Mouse (Mus musculus): ENCODE data around the gene Ubl4a. TPM values are rescaled to one million over a fixed set of nuclear protein-coding genes. Genes with fewer than 3 reads are reported as not detected.
"Not testable (repeated sequence)": the region's sequence is repeated elsewhere in the genome, so short reads cannot be mapped to it uniquely, and the experiment has no call there.

Ubl4a gene
- polyA plus RNA-seq, 1 experiment from 2014 or later, result 56.7 TPM

DNA sequence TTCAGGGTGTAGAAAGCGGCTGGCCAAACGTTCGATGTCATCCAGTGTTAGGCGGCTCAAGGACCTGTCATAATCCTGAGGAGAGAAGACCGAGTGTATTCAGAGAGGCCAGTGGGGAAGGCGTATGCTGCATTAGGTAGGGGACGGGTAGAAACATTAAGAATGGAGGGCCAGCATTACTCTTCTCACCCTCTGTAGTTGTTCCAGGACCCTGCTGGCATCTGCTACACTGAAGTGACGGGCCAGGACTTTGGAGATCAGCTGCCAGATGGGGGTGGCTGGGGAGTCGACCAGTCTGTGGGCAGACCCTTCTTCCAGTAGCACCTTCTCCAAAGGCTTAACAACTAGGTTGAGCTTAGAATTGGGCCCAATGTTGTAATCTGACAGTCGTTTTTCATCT lies 5.5 kb downstream of the Ubl4a start:
- Histone ChIP-seq H3K27ac (replicated peaks; ENCODE audit: low read depth, low read length) (no peak overlapping the region), H3K4me1 (ENCODE audit: control insufficient read depth, insufficient read depth, low read length) (0 out of 2 replicates have a peak, but pooled peaks cover 3% of the 10 kb centered on the region), H3K36me3 (ENCODE audit: control insufficient read depth, insufficient read depth, low read length) (no peaks in the 10 kb centered on the region), H3K4me3 (ENCODE audit: low read depth, low read length) (peak overlapping the region; percentile 50), H3K27me3 (ENCODE audit: control insufficient read depth, insufficient read depth, low read length) (no peaks in the 10 kb centered on the region), H3K4me2 (ENCODE audit: low read depth, severe bottlenecking) (peak overlapping the region; percentile 60), H3K9me3 (ENCODE audit: control insufficient read depth, low read length) (no peaks in the 10 kb centered on the region), H3K9ac (ENCODE audit: low read length) (peak overlapping the region; percentile 74)
- DNase-seq (ENCODE audit: low spot score), result no peak
- WGBS, result 68% methylated on average over 10 of the region's 10 CpGs
- ATAC-seq (ENCODE audit: insufficient number of reproducible peaks, low FRiP score, low TSS enrichment, low read depth), result no peak

DNA sequence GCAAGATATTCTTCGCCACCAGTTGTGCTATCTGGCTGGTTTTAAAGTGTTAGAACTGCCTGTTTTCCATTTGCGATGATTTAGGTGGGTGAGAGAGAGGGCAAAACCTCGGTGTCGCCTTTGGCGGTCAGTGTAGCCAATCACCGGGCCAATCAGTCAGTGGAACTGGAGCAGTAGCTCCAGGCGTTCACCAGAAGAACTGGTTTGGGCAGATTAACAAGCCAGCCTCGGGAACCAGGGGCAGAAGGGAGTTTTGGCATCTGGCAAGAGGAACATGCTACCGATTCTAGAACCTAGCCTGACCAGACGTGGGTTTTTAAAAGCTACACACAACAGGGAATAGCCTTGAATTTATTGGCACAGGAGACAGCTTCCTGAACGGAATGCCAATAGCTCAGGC lies 13.8 kb downstream of the Ubl4a start:
- DNase-seq (ENCODE audit: low spot score) (no peak), ATAC-seq (ENCODE audit: insufficient number of reproducible peaks, low FRiP score, low TSS enrichment, low read depth) (no peak)
- WGBS, result 33% methylated on average over 11 of the region's 11 CpGs
- H3K9me3 ChIP-seq (ENCODE audit: control insufficient read depth, low read length), result no peaks in the 10 kb centered on the region
- no peak overlapping the region for H3K9ac ChIP-seq (ENCODE audit: low read length)
- H3K4me1 ChIP-seq (ENCODE audit: control insufficient read depth, insufficient read depth, low read length), result no peaks in the 10 kb centered on the region
- H3K36me3 ChIP-seq (ENCODE audit: control insufficient read depth, insufficient read depth, low read length), result no peaks in the 10 kb centered on the region
- H3K4me2 ChIP-seq (ENCODE audit: low read depth, severe bottlenecking), result no peak overlapping the region
- H3K27me3 ChIP-seq (ENCODE audit: control insufficient read depth, insufficient read depth, low read length), result no peaks in the 10 kb centered on the region
- no peak overlapping the region for H3K4me3 ChIP-seq (ENCODE audit: low read depth, low read length)
- no peak overlapping the region for H3K27ac ChIP-seq (replicated peaks; ENCODE audit: low read depth, low read length)

DNA sequence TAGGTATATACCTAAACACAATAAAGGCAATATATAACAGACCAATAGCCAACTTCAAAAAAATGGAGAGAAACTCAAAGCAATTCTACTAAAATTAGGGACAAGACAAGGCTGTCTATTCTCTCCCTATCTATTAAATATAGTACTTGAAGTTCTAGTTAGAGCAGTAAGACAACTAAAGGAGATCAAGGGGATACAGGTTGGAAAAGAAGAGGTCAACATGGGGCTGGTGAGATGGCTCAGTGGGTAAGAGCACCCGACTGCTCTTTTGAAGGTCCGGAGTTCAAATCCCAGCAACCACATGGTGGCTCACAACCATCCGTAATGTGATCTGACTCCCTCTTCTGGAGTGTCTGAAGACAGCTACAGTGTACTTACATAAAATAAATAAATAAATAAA lies 15.9 kb downstream of the Ubl4a start:
- not testable (repeated sequence) for ATAC-seq (ENCODE audit: insufficient number of reproducible peaks, low FRiP score, low TSS enrichment, low read depth); H3K9ac ChIP-seq (ENCODE audit: low read length); H3K9me3 ChIP-seq (ENCODE audit: control insufficient read depth, low read length); H3K4me1 ChIP-seq (ENCODE audit: control insufficient read depth, insufficient read depth, low read length); H3K4me3 ChIP-seq (ENCODE audit: low read depth, low read length); H3K4me2 ChIP-seq (ENCODE audit: low read depth, severe bottlenecking); DNase-seq (ENCODE audit: low spot score); H3K36me3 ChIP-seq (ENCODE audit: control insufficient read depth, insufficient read depth, low read length); H3K27me3 ChIP-seq (ENCODE audit: control insufficient read depth, insufficient read depth, low read length); H3K27ac ChIP-seq (replicated peaks; ENCODE audit: low read depth, low read length)
- 93% methylated on average over 3 of the region's 3 CpGs for WGBS

DNA sequence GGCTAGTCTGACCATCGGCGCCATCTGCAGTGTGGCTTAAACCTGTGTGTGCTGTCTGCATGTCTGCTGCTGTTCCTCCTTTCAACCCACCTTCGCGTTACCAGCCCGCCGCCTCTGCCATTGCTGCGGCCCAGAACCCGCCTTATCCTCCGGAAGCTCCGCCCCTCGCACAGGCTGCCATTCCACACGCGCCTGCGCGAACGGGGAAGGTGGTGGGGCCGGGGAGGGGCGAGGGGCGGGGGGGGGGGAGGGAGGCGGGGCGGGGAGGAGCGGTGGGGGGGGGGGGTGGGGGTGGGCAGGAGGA lies 19.6 kb downstream of the Ubl4a start, which contains the start of gene Lage3:
Gene Lage3 (minus strand): TSS at position 152 of the 304 bp plus-strand sequence.
- H3K27ac ChIP-seq (replicated peaks; ENCODE audit: low read depth, low read length), result no peak within 1 kb of the TSS
- peak; percentile 68 for ATAC-seq (ENCODE audit: insufficient number of reproducible peaks, low FRiP score, low TSS enrichment, low read depth)
- peak; percentile 78 for DNase-seq (ENCODE audit: low spot score)
- peak within 1 kb of the TSS; percentile 57 for H3K4me2 ChIP-seq (ENCODE audit: low read depth, severe bottlenecking)
- WGBS, result 18% methylated on average over 9 of the region's 22 CpGs
- H3K4me1 ChIP-seq (ENCODE audit: control insufficient read depth, insufficient read depth, low read length), result no peaks in the 10 kb centered on the region
- no peaks in the 10 kb centered on the region for H3K9me3 ChIP-seq (ENCODE audit: control insufficient read depth, low read length)
- H3K27me3 ChIP-seq (ENCODE audit: control insufficient read depth, insufficient read depth, low read length), result no peaks in the 10 kb centered on the region
- H3K9ac ChIP-seq (ENCODE audit: low read length), result peak within 1 kb of the TSS; percentile 66
- peak within 1 kb of the TSS; percentile 43 for H3K4me3 ChIP-seq (ENCODE audit: low read depth, low read length)
- no peaks in the 10 kb centered on the region for H3K36me3 ChIP-seq (ENCODE audit: control insufficient read depth, insufficient read depth, low read length)

DNA sequence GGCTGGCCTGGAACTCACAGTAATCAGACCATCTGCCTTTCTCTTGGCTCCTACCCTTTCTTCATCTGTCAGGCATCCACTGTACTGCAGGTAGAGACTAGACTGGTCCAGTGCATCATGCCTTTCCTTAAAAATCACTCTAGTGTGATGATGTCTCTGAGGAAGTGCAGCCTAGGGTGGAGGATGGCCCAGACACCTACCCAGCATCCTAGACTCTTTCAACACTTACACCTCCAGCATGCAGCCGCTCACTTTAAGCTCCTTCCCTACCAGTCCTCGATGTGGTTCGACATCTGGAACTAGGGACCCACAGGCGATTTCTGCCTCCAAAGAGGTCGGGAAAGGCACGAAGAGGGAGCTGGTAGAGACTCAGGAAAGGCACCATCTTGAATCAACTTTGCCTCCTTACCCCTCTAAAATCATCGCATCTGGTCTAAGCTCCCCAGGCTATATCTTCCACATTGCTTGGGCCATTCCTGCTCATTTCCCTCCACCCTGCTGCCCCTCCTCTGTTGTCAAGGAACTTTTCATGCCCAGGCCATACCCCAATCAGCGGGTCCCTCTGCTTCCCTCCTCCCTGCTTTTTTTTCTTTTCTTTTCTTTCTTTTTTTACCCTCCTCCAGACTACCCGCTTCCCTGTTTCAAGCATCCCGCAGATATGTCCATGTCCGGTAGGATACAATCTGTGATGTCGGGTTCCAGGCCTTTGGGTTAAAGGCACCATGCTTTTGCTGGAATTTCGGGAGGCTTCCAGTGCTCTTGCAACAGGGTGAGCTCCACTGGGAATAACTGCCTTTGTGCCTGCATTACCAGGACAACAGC lies 20.2 kb downstream of the Ubl4a start:
- ATAC-seq (ENCODE audit: insufficient number of reproducible peaks, low FRiP score, low TSS enrichment, low read depth) (peak; percentile 9; the same call in 1 of the 2 replicates), DNase-seq (ENCODE audit: low spot score) (peak; percentile 26)
- Histone ChIP-seq H3K27me3 (ENCODE audit: control insufficient read depth, insufficient read depth, low read length) (no peaks in the 10 kb centered on the region), H3K4me1 (ENCODE audit: control insufficient read depth, insufficient read depth, low read length) (no peaks in the 10 kb centered on the region), H3K4me2 (ENCODE audit: low read depth, severe bottlenecking) (peak overlapping the region; percentile 57), H3K4me3 (ENCODE audit: low read depth, low read length) (peak overlapping the region; percentile 43), H3K9me3 (ENCODE audit: control insufficient read depth, low read length) (no peaks in the 10 kb centered on the region), H3K27ac (replicated peaks; ENCODE audit: low read depth, low read length) (no peak overlapping the region), H3K36me3 (ENCODE audit: control insufficient read depth, insufficient read depth, low read length) (no peaks in the 10 kb centered on the region), H3K9ac (ENCODE audit: low read length) (peak overlapping the region; percentile 66)
- WGBS, result 30% methylated on average over 13 of the region's 13 CpGs

DNA sequence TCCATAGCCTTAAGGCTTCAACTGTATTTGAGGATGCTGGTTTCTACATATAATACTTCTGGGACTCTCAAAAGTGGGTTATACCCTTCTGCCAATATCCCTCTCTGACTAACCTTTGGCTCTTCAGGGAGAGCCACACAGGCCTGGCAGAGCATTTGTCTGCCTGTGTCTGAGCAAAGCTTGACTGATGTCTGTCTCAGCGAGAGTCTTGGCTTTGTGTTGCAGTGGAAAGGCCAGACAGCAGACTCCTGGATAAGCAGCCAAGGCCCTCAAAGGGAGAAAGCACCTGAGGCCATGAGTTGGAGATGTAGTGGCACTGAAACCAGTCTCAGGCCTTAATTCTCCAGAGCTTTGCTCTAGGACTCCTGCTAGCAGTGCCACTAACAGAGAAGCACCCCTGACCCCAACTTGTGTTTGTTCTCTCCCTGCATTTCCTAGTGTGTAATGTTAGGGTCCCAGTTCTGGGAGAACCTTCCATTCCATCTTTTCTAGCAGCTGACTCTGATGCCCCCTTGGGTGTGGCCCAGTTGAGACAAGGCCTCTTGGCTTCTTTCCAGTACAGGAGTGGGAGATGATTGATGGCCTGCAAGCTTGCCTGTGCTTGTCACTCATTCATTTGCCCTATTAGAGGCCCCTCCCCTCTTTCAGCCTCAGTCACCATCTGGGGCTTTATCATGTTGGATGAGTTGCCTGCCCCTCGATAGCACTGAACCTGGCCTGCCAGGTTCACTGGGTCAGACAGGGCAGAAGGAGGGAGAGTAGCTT lies 42.7 kb downstream of the Ubl4a start:
- H3K4me1 ChIP-seq (ENCODE audit: control insufficient read depth, insufficient read depth, low read length), result no peaks in the 10 kb centered on the region
- no peak for DNase-seq (ENCODE audit: low spot score)
- no peaks in the 10 kb centered on the region; the same call in 1 of the 2 replicates for H3K36me3 ChIP-seq (ENCODE audit: control insufficient read depth, insufficient read depth, low read length)
- H3K27ac ChIP-seq (replicated peaks; ENCODE audit: low read depth, low read length), result no peak overlapping the region
- no peak overlapping the region for H3K9ac ChIP-seq (ENCODE audit: low read length)
- 49% methylated on average over 2 of the region's 2 CpGs for WGBS
- H3K27me3 ChIP-seq (ENCODE audit: control insufficient read depth, insufficient read depth, low read length), result no peaks in the 10 kb centered on the region
- no peak for ATAC-seq (ENCODE audit: insufficient number of reproducible peaks, low FRiP score, low TSS enrichment, low read depth)
- H3K4me3 ChIP-seq (ENCODE audit: low read depth, low read length), result peak overlapping the region; percentile 45
- no peaks in the 10 kb centered on the region for H3K9me3 ChIP-seq (ENCODE audit: control insufficient read depth, low read length)
- H3K4me2 ChIP-seq (ENCODE audit: low read depth, severe bottlenecking), result peak overlapping the region; percentile 58; the same call in 1 of the 2 replicates

DNA sequence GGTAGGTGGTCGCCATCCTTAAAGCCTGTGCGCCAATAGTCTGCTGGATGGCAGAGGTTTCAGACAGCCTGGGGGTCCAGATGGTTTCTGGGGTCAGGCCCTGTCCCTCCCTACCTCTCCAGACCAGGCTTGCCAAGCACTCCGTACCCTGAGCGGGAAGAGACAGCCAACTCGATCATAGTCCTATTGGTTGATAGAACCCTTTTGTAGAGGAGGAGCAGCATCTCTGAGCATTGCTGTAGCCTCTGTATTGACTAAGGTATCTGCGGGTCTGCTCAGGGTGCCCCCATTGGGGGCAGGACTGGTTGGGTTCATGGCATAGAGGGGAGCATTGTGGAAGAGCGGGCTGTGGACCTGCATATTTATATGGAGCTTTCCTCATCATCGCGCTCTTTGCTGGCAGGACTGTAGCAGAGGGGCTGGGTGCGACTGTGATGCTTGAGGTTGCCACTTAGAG lies 43.8 kb downstream of the Ubl4a start:
- no peaks in the 10 kb centered on the region for H3K4me1 ChIP-seq (ENCODE audit: control insufficient read depth, insufficient read depth, low read length)
- peak; percentile 57 for ATAC-seq (ENCODE audit: insufficient number of reproducible peaks, low FRiP score, low TSS enrichment, low read depth)

DNA sequence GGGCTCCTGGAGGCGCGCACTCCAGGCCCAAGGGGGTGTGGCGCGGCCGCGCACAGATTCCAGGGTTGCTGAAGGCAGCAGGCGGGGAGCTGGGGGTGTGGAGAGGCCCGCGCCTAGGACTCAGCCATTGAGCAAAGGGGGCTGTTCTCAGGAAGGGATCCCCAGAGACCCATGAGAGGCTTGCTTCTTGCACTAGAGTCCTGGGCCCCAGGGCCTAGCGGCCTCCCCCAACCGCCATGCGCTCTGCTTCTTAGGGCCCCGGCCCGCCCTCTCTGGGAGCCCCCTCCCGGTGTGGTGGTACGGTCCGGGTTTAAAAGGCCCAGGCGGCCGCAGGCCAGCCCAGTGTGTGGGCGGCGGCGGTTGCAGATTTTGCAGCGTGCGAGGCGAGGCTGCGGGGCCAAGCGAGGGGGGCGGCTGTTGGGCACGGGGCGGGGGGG lies 44.3 kb downstream of the Ubl4a start, which contains the start of gene Plxna3:
Gene Plxna3 (plus strand): TSS at position 342 of the 437 bp plus-strand sequence.
- H3K4me3 ChIP-seq (ENCODE audit: low read depth, low read length), result peak within 1 kb of the TSS; percentile 45
- no peaks in the 10 kb centered on the region; the same call in 1 of the 2 replicates for H3K36me3 ChIP-seq (ENCODE audit: control insufficient read depth, insufficient read depth, low read length)
- 14% methylated on average over 18 of the region's 30 CpGs for WGBS
- peak within 1 kb of the TSS; percentile 58 for H3K4me2 ChIP-seq (ENCODE audit: low read depth, severe bottlenecking)
- H3K4me1 ChIP-seq (ENCODE audit: control insufficient read depth, insufficient read depth, low read length), result no peaks in the 10 kb centered on the region
- ATAC-seq (ENCODE audit: insufficient number of reproducible peaks, low FRiP score, low TSS enrichment, low read depth) (peak; percentile 91), DNase-seq (ENCODE audit: low spot score) (peak; percentile 80)
- H3K27ac ChIP-seq (replicated peaks; ENCODE audit: low read depth, low read length), result peak within 1 kb of the TSS; percentile 52; the same call in 1 of the 2 replicates
- peak within 1 kb of the TSS; percentile 63 for H3K9ac ChIP-seq (ENCODE audit: low read length)
- H3K9me3 ChIP-seq (ENCODE audit: control insufficient read depth, low read length), result no peaks in the 10 kb centered on the region
- H3K27me3 ChIP-seq (ENCODE audit: control insufficient read depth, insufficient read depth, low read length), result no peaks in the 10 kb centered on the region

More for the DNA sequence above, 43.8 kb downstream of the Ubl4a start:
- Histone ChIP-seq H3K4me2 (ENCODE audit: low read depth, severe bottlenecking) (peak overlapping the region; percentile 58), H3K27ac (replicated peaks; ENCODE audit: low read depth, low read length) (no peak overlapping the region), H3K9me3 (ENCODE audit: control insufficient read depth, low read length) (no peaks in the 10 kb centered on the region), H3K9ac (ENCODE audit: low read length) (peak overlapping the region; percentile 63), H3K4me3 (ENCODE audit: low read depth, low read length) (peak overlapping the region; percentile 45), H3K27me3 (ENCODE audit: control insufficient read depth, insufficient read depth, low read length) (no peaks in the 10 kb centered on the region), H3K36me3 (ENCODE audit: control insufficient read depth, insufficient read depth, low read length) (no peaks in the 10 kb centered on the region; the same call in 1 of the 2 replicates)
- DNase-seq (ENCODE audit: low spot score), result no peak
- 22% methylated on average over 10 of the region's 10 CpGs for WGBS

All from limb, embryonic 11.5 days (tissue).